Mouse (Mus musculus) CH12.LX (cell line): ENCODE results near the gene Ntrk3. TPM values are rescaled to one million over a fixed set of nuclear protein-coding genes. Genes with fewer than 3 reads are reported as not detected.

Experiments used
- DNase-seq: peaks from one replicate; pipeline ENCODE4 v3.0.0-alpha.2; 2013; ENCODE audit errors: extremely low read depth
- H3K27ac ChIP-seq: 2 replicates; pipeline ENCODE4 v1.5.1; 2012; ENCODE audit warnings: low read depth, mild to moderate bottlenecking, control low read depth, moderate library complexity; ENCODE audit not compliant: insufficient read depth
- H3K27me3 ChIP-seq: replicated peaks from 2 replicates; pipeline ENCODE3; 2012; ENCODE audit warnings: inconsistent platforms
- H3K36me3 ChIP-seq, 2 experiments: replicated peaks in 1 of 2; 2 replicates each; pipeline versions ENCODE3 to v1.6.1; 2012; ENCODE audit warnings: inconsistent platforms in 1 of 2, low read length in 1 of 2, mild to moderate bottlenecking in 1 of 2, mixed read lengths in 1 of 2, moderate library complexity in 1 of 2; ENCODE audit not compliant: control insufficient read depth in 1 of 2, insufficient read depth in 1 of 2
- H3K4me1 ChIP-seq, 2 experiments: 2 replicates each; pipeline ENCODE4 v1.6.1; 2012; ENCODE audit warnings: inconsistent platforms in 1 of 2, moderate library complexity in 1 of 2; ENCODE audit not compliant: insufficient read depth in 2 of 2, control insufficient read depth in 1 of 2
- H3K4me2 ChIP-seq: 2 replicates; pipeline ENCODE4 v1.6.1; 2012; ENCODE audit warnings: low read depth, mild to moderate bottlenecking, control low read depth; ENCODE audit not compliant: poor library complexity, insufficient read depth, severe bottlenecking
- H3K4me3 ChIP-seq, 3 experiments: fragments of 150-350 bp in 1 of 3; sonication (generic) in 1 of 3; replicated peaks in 1 of 3; 2 replicates each; pipeline versions ENCODE3 to v1.5.1; 2011 to 2012; ENCODE audit warnings: low read depth in 2 of 3, low read length in 2 of 3, mild to moderate bottlenecking in 2 of 3, moderate library complexity in 2 of 3, control low read depth in 1 of 3, improper control_type of control experiment in 1 of 3, inconsistent platforms in 1 of 3, mixed read lengths in 1 of 3; ENCODE audit not compliant: poor library complexity in 1 of 3
- H3K79me2 ChIP-seq: replicated peaks from 2 replicates; pipeline ENCODE4 v1.6.1; 2012; ENCODE audit warnings: mild to moderate bottlenecking, moderate library complexity; ENCODE audit not compliant: control insufficient read depth, poor library complexity, insufficient read depth, severe bottlenecking; ENCODE audit errors: extremely low read depth
- H3K9ac ChIP-seq: 2 replicates; pipeline ENCODE4 v1.6.1; 2012; ENCODE audit warnings: low read depth, mild to moderate bottlenecking, control low read depth, moderate library complexity; ENCODE audit not compliant: insufficient read depth
- H3K9me3 ChIP-seq: replicated peaks from 2 replicates; pipeline ENCODE3; 2012; ENCODE audit warnings: low read length, inconsistent platforms, mixed read lengths
- BHLHE40 ChIP-seq: IDR thresholded peaks from 2 replicates; pipeline ENCODE4 v1.6.1; 2011; ENCODE audit warnings: mild to moderate bottlenecking, low read depth, low read length, improper control_type of control experiment
- CHD2 ChIP-seq: IDR thresholded peaks from 2 replicates; pipeline ENCODE4 v1.6.1; 2011; ENCODE audit warnings: low read length, improper control_type of control experiment
- CTCF ChIP-seq, 2 experiments: IDR thresholded peaks in 1 of 2; conservative IDR thresholded peaks in 1 of 2; 2 replicates each; pipeline ENCODE4 v1.5.1; 2011 to 2012; ENCODE audit warnings: low read depth in 2 of 2, low read length in 2 of 2, improper control_type of control experiment in 1 of 2, inconsistent platforms in 1 of 2, mild to moderate bottlenecking in 1 of 2, moderate library complexity in 1 of 2
- ELF1 ChIP-seq: IDR thresholded peaks from 2 replicates; pipeline ENCODE4 v1.6.1; 2014; ENCODE audit warnings: low read depth, mild to moderate bottlenecking, inconsistent platforms, low read length, improper control_type of control experiment
- ETS1 ChIP-seq: conservative IDR thresholded peaks from 2 replicates; pipeline ENCODE4 v1.6.1; 2012; ENCODE audit warnings: low read depth, mild to moderate bottlenecking, inconsistent platforms, low read length, improper control_type of control experiment, moderate library complexity
- IRF4 ChIP-seq: IDR thresholded peaks from 2 replicates; pipeline ENCODE4 v1.6.1; 2014; ENCODE audit warnings: low read depth, mild to moderate bottlenecking, inconsistent platforms, low read length, improper control_type of control experiment
- JUN ChIP-seq: IDR thresholded peaks from 2 replicates; pipeline ENCODE4 v1.6.1; 2011; ENCODE audit warnings: low read depth, mild to moderate bottlenecking, low read length, improper control_type of control experiment, moderate library complexity; ENCODE audit not compliant: insufficient read depth
- KAT2A ChIP-seq: IDR thresholded peaks from 2 replicates; pipeline ENCODE4 v1.6.1; 2012; ENCODE audit warnings: low read length, improper control_type of control experiment, inconsistent platforms; ENCODE audit not compliant: insufficient replicate concordance
- MAX ChIP-seq: IDR thresholded peaks from 2 replicates; pipeline ENCODE4 v1.6.1; 2011; ENCODE audit warnings: low read length, improper control_type of control experiment
- MAZ ChIP-seq: IDR thresholded peaks from 2 replicates; pipeline ENCODE4 v1.6.1; 2012; ENCODE audit warnings: low read depth, mild to moderate bottlenecking, inconsistent platforms, low read length, improper control_type of control experiment, moderate library complexity
- MEF2A ChIP-seq: IDR thresholded peaks from 2 replicates; pipeline ENCODE4 v1.6.1; 2014; ENCODE audit warnings: low read depth, mild to moderate bottlenecking, inconsistent platforms, low read length, improper control_type of control experiment, borderline replicate concordance
- MYC ChIP-seq: IDR thresholded peaks from 2 replicates; pipeline ENCODE4 v1.6.1; 2011; ENCODE audit warnings: low read depth, mild to moderate bottlenecking, improper control_type of control experiment, low read length
- NELFE ChIP-seq: IDR thresholded peaks from 2 replicates; pipeline ENCODE4 v1.6.1; 2011; ENCODE audit warnings: low read depth, low read length, improper control_type of control experiment
- POLR2AphosphoS2 ChIP-seq: IDR thresholded peaks from 2 replicates; pipeline ENCODE4 v1.6.1; 2011; ENCODE audit warnings: low read depth, low read length, improper control_type of control experiment
- RAD21 ChIP-seq: IDR thresholded peaks from 2 replicates; pipeline ENCODE4 v1.6.1; 2011; ENCODE audit warnings: low read depth, mild to moderate bottlenecking, low read length, improper control_type of control experiment, moderate library complexity
- SMC3 ChIP-seq: IDR thresholded peaks from 2 replicates; pipeline ENCODE4 v1.6.1; 2011; ENCODE audit warnings: low read depth, low read length, improper control_type of control experiment
- TCF12 ChIP-seq: IDR thresholded peaks from 2 replicates; pipeline ENCODE4 v1.6.1; 2014; ENCODE audit warnings: low read depth, mild to moderate bottlenecking, inconsistent platforms, low read length, improper control_type of control experiment
- UBTF ChIP-seq: IDR thresholded peaks from 2 replicates; pipeline ENCODE4 v1.6.1; 2012; ENCODE audit warnings: low read depth, mild to moderate bottlenecking, inconsistent platforms, low read length, improper control_type of control experiment, moderate library complexity
- ZC3H11A ChIP-seq: IDR thresholded peaks from 2 replicates; pipeline ENCODE4 v1.6.1; 2012; ENCODE audit warnings: low read depth, mild to moderate bottlenecking, inconsistent platforms, low read length, improper control_type of control experiment
- ZKSCAN1 ChIP-seq: IDR thresholded peaks from 2 replicates; pipeline ENCODE4 v1.6.1; 2012; ENCODE audit warnings: low read depth, inconsistent platforms, low read length, improper control_type of control experiment, borderline replicate concordance
- ZMIZ1 ChIP-seq: IDR thresholded peaks from 2 replicates; pipeline ENCODE4 v1.6.1; 2012; ENCODE audit warnings: low read depth, mild to moderate bottlenecking, inconsistent platforms, low read length, improper control_type of control experiment
- ZNF384 ChIP-seq: IDR thresholded peaks from 2 replicates; pipeline ENCODE4 v1.6.1; 2012; ENCODE audit warnings: low read depth, low read length, improper control_type of control experiment, inconsistent platforms
- dilution Hi-C: fragments of 300-500 bp; cut with MboI; formaldehyde crosslinking; loops from 2 replicates; pipeline ENCODE4 v1.14.3; 2020; ENCODE audit warnings: low sequenced_read_pairs; ENCODE audit not compliant: extremely low pct_unique_long_range_greater_than_20kb, extremely low pct_ligation_motif_present
- in situ Hi-C: fragments of 300-500 bp; cut with MboI; formaldehyde crosslinking; loops from 3 replicates; pipeline ENCODE4 v1.14.3; 2019; ENCODE audit warnings: low sequenced_read_pairs, low pct_ligation_motif_present, low pct_unique_long_range_greater_than_20kb, mixed read lengths
- polyA plus RNA-seq: library from polyadenylated mRNA; unstranded; fragments of >175 nt; gene quantifications from 2 replicates; pipeline ENCODE4 v1.2.1, GENCODE M21; 2012; ENCODE audit warnings: low read depth; ENCODE audit not compliant: insufficient read length
- total RNA-seq, 2 experiments: library from RNA; depleted of rRNA; stranded (reverse); fragments of 300-350 nt in 1 of 2; fragments of >200 nt in 1 of 2; gene quantifications; 2 replicates each; pipeline ENCODE4 v1.2.3; 2012 to 2014

The Ntrk3 gene
- total and polyA plus RNA-seq, 3 experiments: 0.21 TPM; not detected in 2

- in situ Hi-C loops (no loop called here), dilution Hi-C loops (no loop called here)
- no peak for DNase-seq
- Histone ChIP-seq H3K36me3 (no peaks in the 10 kb centered on the region), H3K4me2 (no peak overlapping the region), H3K27ac (no peak overlapping the region), H3K4me3 (no peak overlapping the region), H3K9ac (no peak overlapping the region), H3K79me2 (no peaks in the 10 kb centered on the region), H3K27me3 (peaks cover 13% of the 10 kb centered on the region), H3K9me3 (peaks cover 32% of the 10 kb centered on the region), H3K4me1 (no peaks in the 10 kb centered on the region)
- TF ChIP-seq MEF2A (no peak), POLR2AphosphoS2 (no peak), CTCF (conservative IDR thresholded peaks at IDR 0.05 in 1 of 2, IDR thresholded peaks at IDR 0.05 in 1 of 2; ENCODE audit: low read depth in 2 of 2, low read length in 2 of 2) (no peak), MYC (no peak), ZC3H11A (no peak), KAT2A (no peak), NELFE (no peak), MAZ (no peak), CHD2 (no peak), TCF12 (no peak)
Measured at GRCm38 (mm10) chr7:78527564-78527963, 210.2 kb downstream of the Ntrk3 start.

- H3K79me2 ChIP-seq: no peaks in the 10 kb centered on the region
- DNase-seq: no peak
- no peak overlapping the region for H3K4me3 ChIP-seq
- H3K27me3 ChIP-seq: peaks cover 6% of the 10 kb centered on the region
- H3K36me3 ChIP-seq: no peaks in the 10 kb centered on the region
- no peak overlapping the region for H3K27ac ChIP-seq
- no peak overlapping the region for H3K9ac ChIP-seq
- H3K9me3 ChIP-seq: peaks cover 48% of the 10 kb centered on the region
- in situ Hi-C loops: no loop called here
- dilution Hi-C loops: no loop called here
- TF ChIP-seq MAX (no peak), ETS1 (no peak), ZMIZ1 (no peak), UBTF (no peak), POLR2AphosphoS2 (no peak), CHD2 (no peak), JUN (no peak), ELF1 (no peak), TCF12 (no peak), RAD21 (no peak), ZNF384 (no peak), MAZ (no peak), IRF4 (no peak), SMC3 (no peak), BHLHE40 (no peak), NELFE (no peak), ZKSCAN1 (no peak)
- H3K4me2 ChIP-seq: no peak overlapping the region
- no peaks in the 10 kb centered on the region for H3K4me1 ChIP-seq
Measured at GRCm38 (mm10) chr7:78520243-78520927, 217.4 kb downstream of the Ntrk3 start.
